Mouse (Mus musculus): ENCODE measurements around the gene Dhx40. TPM values are rescaled to one million over a fixed set of nuclear protein-coding genes. Genes with fewer than 3 reads are reported as not detected.
"Not testable (repeated sequence)": the region's sequence is repeated elsewhere in the genome, so short reads cannot be mapped to it uniquely, and the experiment has no call there.

Dhx40 gene
- total RNA-seq, 2 experiments from 2014 or later, result 14.4 to 26.2 TPM

DNA sequence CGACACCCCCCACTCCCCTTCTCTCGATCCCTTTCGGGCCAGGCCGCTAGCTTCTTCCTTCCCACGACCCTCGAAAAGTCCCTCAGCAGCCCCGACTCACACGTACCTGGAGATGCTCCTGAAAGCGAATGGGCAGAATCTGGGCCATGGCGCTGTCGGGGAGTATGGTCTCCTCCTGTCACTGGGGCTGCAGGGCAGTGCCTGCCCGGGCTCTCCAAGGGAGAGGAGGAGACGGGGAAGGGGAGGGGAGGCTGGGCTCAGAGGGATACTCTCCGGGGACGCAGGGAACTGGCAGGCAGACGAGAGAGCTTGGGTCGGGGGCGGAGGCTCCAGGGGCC, 50.4 kb downstream of the Dhx40 start:
- no peak for ATAC-seq (replicated peaks; ENCODE audit: low FRiP score, low TSS enrichment, poor library complexity, severe bottlenecking)

DNA sequence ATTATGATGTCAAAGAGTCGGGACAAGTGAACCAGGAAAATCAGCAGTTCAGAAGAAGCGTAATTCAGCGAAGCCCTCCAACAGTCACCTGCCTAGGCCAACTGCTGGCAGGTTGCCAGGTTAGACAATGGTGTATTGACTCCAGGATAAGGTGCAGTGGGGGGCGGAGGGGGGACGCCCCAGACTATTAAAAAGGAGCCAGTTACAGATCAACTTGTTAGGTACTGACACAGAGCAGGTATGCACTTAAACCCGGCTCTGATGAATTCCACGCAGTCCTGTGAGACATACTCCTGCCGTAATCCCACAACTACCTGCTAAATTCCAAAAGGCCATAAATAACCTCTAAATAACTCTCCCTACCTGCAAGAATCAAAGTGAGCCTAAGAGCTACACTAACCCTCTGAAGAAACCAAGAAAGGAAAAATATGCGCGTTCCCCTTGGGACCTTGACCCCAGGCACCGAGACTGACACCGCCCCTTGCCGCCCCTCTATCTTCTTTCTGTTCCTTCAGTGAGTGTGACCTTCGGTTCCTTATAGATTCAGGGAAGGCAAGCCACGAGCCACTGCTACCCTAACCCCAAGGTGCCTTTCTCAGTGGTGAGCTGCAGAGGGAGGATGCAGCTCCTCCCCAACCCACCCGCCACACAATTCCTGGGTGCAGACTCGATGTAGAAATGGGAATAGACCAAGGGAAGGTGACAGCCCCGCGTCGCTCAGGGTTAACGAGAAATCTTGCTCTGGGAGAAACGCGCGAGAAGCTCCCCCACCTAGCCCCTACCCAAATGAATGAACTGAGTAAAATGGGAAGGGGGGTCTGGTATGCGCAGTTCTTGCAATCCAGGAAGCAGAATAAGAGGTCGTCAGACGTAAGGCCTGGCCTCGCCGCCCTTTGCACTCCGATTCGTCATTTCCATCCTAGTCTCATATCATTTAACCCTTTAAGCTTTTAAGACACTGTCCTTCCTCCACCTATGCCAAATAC, 51.1 kb downstream of the Dhx40 start:
- peak; percentile 13; the same call in 1 of the 2 replicates for ATAC-seq (replicated peaks; ENCODE audit: low FRiP score, low TSS enrichment, poor library complexity, severe bottlenecking)

GRCm38 (mm10) chr11:86752404-86752803, 55.1 kb downstream of the Dhx40 start:
- peak; percentile 72 for ATAC-seq (replicated peaks; ENCODE audit: low FRiP score, low TSS enrichment, poor library complexity, severe bottlenecking)

- no peak for ATAC-seq (replicated peaks; ENCODE audit: low FRiP score, low TSS enrichment, poor library complexity, severe bottlenecking)
Measured at GRCm38 (mm10) chr11:86751010-86751409, 56.5 kb downstream of the Dhx40 start.

- no peak for ATAC-seq (replicated peaks; ENCODE audit: low FRiP score, low TSS enrichment, poor library complexity, severe bottlenecking)
Measured at GRCm38 (mm10) chr11:86749776-86750423, 57.6 kb downstream of the Dhx40 start.

DNA sequence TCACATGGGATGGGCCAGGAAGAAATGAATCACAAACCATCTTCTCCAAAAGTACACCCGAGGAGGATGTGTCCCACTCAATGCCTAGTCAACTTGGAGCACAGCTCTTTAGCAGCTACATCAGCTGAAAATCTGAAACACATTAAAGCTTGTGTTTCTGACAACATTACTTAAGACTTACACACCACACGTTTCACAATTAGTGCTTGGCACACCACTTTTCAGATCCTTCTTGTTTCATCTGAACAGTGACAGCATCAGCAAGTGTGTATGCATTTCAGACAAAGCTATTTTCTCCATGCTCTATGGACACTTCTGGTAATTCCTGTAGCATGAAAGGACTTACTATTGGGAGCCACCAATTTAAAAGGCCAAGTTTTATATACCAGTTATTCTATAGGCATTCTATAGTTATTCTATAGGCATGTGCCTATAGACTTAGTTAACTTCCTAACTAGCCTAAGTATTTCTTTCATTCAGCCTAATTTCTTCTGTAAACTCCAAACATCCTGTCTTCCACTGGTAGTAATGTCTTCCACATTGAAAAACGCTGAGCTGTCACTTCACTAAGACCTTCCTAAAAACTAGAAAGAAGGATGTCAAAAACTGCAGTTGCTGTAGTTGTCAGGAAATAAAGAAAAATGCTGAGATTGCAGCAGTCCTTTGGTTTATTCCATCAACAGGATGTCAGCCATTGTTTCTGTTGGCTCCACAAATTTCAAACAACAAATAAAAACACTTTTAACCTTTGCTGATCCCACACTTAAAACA, 61.7 kb downstream of the Dhx40 start:
- ATAC-seq (replicated peaks; ENCODE audit: low FRiP score, low TSS enrichment, poor library complexity, severe bottlenecking), result no peak

GRCm38 (mm10) chr11:86742605-86743004, 64.9 kb downstream of the Dhx40 start:
- peak; percentile 96 for ATAC-seq (replicated peaks; ENCODE audit: low FRiP score, low TSS enrichment, poor library complexity, severe bottlenecking)

DNA sequence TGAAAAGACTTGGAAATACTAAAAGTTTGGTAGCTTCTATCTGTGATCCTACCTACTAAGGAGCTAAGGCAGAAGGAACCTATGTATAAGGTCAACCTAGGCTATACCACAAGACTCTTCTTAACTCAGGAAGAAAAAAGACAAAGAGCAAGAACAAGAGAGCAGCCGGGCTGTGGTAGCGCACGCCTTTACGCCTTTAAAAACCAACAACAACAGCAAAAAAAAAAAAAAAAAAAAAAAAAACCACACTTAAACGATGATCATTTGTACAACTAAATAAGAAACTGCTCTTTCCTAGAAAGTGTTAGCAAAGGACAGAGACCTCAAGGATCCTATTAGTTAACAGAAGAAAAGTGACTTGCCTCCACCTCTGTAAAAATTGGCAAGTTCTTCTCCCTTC, 66.0 kb downstream of the Dhx40 start:
- no peak for ATAC-seq (replicated peaks; ENCODE audit: low FRiP score, low TSS enrichment, poor library complexity, severe bottlenecking)

DNA sequence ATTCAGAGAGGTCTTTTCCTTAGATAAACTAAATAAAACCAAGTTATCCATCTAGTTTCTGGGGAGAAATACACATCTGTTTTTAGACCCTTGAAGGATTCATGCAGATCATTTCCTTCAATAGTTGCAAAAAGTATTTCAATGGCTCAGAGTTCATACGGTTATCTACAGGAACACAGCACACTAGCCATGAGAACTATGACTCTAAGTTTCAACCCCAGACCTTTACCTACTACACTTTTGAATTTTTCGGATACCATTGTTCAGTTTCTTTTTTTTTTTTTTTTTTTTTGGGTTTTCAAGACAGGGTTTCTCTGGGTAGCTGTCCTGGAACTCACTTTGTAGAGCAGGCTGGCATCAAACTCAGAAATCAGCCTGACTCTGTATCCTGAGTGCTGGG, 68.1 kb downstream of the Dhx40 start:
- no peak for ATAC-seq (replicated peaks; ENCODE audit: low FRiP score, low TSS enrichment, poor library complexity, severe bottlenecking)

DNA sequence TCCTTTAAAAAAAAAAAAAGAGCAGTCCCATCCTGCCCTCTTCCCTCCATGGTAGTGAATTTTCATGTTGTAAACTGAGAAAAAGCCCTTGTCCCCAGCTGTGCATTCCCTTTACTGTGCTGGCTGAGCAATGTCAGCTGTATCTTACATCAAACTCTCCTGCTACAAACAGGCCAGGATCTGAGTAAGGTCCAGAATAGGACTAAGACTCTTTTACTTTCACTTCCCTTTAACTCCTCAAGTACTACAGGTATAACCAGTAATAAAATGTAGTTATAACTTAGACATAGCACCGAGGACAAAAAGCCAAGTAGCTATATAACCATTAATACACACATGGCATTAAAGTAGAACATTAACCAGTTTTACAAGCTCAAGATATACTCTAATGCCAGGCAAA, 68.6 kb downstream of the Dhx40 start:
- ATAC-seq (replicated peaks; ENCODE audit: low FRiP score, low TSS enrichment, poor library complexity, severe bottlenecking), result no peak

GRCm38 (mm10) chr11:86738308-86738707, 69.2 kb downstream of the Dhx40 start:
- ATAC-seq (replicated peaks; ENCODE audit: low FRiP score, low TSS enrichment, poor library complexity, severe bottlenecking), result not testable (repeated sequence)

- ATAC-seq (replicated peaks; ENCODE audit: low FRiP score, low TSS enrichment, poor library complexity, severe bottlenecking), result peak; percentile 78
Measured at GRCm38 (mm10) chr11:86737301-86738000, 70.1 kb downstream of the Dhx40 start.

DNA sequence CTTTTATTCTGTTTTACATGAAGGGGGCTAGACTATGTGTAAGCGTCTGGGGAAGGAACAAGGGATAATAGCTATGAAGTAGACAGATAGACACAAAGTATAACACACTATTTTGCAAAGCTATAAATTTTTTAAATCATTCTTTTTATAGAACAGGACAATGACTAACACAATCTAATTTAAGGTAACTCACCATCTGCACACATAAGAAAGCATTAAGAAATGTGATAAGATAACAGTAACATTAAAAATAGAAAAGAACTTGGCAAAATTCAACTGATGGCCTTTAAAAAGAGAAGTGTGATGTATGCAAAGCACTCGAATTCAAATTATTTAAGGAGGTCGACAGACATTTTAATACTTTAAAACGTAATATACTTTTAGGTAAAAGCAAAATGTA, 72.6 kb downstream of the Dhx40 start:
- ATAC-seq (replicated peaks; ENCODE audit: low FRiP score, low TSS enrichment, poor library complexity, severe bottlenecking), result no peak

DNA sequence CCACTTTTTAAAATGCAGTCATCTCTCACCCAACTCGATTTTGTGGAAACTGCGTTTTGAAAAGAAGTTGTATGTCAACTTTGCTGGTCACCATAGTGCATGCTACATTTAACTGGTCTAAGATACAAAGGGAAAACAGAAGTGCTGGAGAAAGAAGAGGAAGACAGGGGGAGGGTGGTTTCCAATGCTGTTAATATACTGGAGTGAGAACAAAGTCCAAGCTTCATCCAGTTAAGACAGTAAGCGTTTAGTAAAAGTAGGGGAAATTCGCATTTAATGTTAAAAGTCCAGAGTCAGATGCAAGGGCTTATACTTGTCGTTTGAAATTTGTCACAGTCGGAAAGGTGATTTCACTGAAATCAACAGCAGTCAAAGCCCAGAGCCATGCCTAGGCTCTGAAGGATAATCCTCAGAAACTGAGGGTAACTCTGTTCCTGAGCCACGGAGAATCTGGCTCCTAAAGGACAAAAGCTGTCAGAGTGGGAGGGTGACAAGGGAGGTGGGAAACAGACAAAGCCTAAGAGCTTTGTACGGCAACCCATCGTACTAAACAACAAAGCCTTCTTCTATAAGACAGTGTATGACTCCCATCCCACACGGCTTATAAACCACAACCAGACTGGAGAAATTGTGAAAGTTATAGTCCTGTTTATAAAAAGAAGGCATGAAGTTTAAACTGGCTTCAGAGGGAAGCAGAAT, 73.2 kb downstream of the Dhx40 start:
- ATAC-seq (replicated peaks; ENCODE audit: low FRiP score, low TSS enrichment, poor library complexity, severe bottlenecking), result no peak

DNA sequence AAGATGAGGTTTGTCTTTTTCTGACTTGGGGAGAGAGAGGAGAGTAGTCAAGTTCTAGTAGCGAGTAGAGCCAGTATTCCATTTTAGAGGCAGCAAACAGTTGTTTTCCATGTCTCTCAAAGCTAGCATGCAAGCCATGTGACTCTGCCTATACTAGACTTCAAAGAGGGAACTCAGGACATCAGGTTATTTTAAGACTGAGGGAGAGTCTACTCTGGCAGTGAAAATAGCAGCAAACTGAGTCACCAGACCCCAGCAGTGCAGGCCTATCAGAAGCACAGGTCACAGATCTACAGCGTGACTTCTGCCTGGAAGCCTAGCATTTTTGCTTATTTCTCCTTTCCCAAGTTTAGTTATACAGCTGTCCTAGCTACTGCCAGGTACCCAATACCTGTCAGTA, 76.1 kb downstream of the Dhx40 start:
- ATAC-seq (replicated peaks; ENCODE audit: low FRiP score, low TSS enrichment, poor library complexity, severe bottlenecking), result no peak

GRCm38 (mm10) chr11:86725607-86726006, 81.9 kb downstream of the Dhx40 start:
- ATAC-seq (replicated peaks; ENCODE audit: low FRiP score, low TSS enrichment, poor library complexity, severe bottlenecking), result no peak

DNA sequence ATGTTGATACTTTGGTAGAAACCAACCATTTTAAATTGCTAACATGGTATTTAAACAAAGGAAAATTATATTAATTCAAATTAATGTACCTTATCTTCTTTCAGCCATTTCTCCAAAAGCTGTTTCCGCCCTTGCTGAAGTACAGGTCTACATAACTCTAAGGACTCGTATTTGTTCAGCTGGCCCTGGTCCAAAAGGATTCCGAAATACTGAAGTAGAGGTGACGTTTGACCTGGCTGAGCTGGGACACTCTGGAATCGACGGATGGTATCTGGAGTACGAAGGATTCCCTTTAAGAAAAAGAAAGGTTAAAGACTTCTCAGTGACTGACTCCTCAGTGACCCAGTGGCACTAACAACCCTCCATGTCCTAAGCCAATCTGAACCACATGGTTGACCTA, 82.6 kb downstream of the Dhx40 start:
- no peak for ATAC-seq (replicated peaks; ENCODE audit: low FRiP score, low TSS enrichment, poor library complexity, severe bottlenecking)

GRCm38 (mm10) chr11:86724004-86724403, 83.5 kb downstream of the Dhx40 start:
- no peak for ATAC-seq (replicated peaks; ENCODE audit: low FRiP score, low TSS enrichment, poor library complexity, severe bottlenecking)

- no peak for ATAC-seq (replicated peaks; ENCODE audit: low FRiP score, low TSS enrichment, poor library complexity, severe bottlenecking)
Measured at GRCm38 (mm10) chr11:86719390-86719789, 88.2 kb downstream of the Dhx40 start.

All from megakaryocyte-erythroid progenitor cell, adult 5-6 weeks (primary cell).